Mouse (Mus musculus) cerebellum, adult 18-20 months (tissue): ENCODE data around the gene Gm28576.
"Not testable (repeated sequence)": the region's sequence is repeated elsewhere in the genome, so short reads cannot be mapped to it uniquely, and the experiment has no call there.

Experiments used
- DNase-seq, 2 experiments: peaks; one replicate each; pipeline ENCODE4 v3.0.0; 2021

The Gm28576 gene

GRCm38 (mm10) chrY:7722641-7723040, at the start of gene Gm28576:
Gene Gm28576 (plus strand): TSS chrY:7722941.
- not testable (repeated sequence) for DNase-seq
